Mouse (Mus musculus) 416B (cell line): ENCODE results near the gene Ccdc137.

Source experiments
- DNase-seq: peaks from one replicate; pipeline ENCODE4 v3.0.0; 2011; ENCODE audit warnings: low read depth

Gene Ccdc137

DNA sequence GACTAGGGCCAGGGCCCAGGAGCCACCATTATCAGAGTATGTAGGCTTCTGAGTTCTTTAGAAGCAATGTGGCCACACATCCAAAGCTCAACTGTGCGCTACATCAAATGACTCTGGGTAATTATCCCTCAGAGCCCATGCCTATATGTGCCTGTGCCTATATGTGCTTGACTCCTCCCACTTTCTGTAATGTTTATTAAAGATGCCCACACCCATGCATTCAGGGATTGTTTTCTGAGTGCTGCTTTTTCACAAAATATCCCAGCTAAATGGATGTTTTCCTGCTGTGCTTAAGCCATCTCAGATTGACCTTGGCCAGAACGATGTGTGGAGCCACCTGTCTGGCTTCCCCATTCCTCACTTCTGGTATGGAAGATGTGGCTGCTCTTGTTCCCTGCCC lies 5.6 kb downstream of the Ccdc137 start:
- no peak for DNase-seq

DNA sequence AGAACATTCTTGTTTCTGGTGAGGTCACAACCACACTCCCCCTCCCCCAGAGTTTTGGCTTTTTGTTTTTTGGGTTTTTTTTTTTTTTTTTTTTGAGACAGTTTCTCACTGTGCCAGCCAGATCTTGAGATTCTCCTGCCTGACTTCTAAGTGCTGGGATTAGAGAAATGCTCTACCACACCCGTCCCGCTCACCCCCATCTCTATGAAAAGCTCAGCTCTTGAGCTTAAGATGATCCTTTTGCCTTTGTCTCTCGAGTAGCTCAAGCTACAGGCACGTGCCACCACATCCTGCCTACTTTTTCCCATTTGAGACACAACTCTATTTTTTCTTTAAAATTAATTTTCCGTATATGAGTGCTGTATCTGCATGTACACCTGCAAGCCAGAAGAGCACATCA lies 6.5 kb downstream of the Ccdc137 start:
- no peak for DNase-seq

DNA sequence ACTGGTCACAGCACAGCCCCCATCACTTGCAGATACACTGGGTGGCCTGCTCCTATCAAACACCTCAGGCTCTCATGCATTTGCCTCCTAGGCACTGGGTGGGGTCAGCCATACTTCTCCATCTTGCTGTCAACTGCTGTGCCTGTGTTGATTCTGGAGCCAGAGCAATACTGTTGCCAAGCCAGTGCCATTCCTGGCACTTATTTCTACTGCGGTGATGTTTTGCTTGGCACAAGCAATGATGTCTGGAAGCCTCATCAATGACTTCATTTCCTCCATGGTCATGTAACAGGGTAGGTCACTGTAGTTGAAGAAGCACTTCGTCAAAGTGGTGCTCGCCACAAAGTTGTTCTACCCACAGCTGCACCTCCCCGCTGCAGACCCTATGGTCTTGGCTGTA lies 7.6 kb downstream of the Ccdc137 start:
- no peak for DNase-seq

DNA sequence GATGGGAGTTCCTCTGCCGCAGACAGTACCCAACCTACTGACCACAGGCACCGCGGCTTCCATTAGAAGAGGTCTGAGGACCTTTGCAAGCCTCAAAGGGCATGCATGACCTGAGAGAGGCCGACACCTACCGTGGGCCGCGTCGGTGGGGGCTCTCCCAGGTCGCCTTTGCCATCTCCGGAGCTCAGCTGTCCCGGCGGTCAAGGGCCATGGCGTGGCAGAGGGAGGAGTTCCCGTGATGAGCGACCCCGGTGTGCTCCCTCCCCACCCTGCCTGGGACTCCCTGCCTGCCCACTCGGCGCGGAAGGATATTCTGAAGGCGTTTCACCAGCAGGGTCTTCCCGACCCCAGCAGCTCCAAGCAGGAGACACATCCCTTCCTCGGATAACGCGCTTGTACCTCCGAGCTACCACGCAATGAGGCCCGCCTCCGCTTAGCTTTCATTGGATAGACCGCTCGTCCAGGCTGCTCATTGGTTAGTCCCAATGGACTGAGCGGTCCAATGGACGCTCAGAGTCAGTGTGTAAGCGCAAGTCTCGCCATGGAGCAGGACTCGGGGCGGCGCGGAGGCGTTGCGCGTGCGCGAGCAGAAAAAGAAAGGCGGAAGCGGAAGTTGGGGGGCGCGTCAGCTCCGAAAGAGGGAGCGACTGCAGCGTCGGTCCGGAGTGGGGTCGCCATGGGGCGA lies 9.3 kb downstream of the Ccdc137 start, which contains the start of gene Arl16:
TSS of gene Arl16 (minus strand) at position 557 of the 685 bp plus-strand sequence.
- DNase-seq, result peak; percentile 98

DNA sequence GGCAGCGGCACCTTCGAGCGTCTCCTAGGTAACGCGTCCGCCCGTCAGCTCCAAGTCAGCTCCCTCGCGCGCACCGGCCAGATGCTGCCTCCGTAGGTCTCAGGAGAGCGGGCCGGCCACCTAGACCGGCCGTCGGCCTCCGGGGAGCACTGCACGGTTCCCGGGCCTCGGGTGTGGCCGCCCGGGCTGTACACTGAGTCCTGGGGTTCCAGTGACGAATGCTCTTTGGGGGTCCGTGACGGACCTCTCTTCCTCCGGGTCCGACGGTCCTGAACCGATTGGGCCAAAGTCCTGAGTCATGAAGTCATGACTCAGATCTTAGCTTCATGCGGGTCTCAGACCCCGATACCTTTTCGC lies 9.8 kb downstream of the Ccdc137 start:
- no peak for DNase-seq

DNA sequence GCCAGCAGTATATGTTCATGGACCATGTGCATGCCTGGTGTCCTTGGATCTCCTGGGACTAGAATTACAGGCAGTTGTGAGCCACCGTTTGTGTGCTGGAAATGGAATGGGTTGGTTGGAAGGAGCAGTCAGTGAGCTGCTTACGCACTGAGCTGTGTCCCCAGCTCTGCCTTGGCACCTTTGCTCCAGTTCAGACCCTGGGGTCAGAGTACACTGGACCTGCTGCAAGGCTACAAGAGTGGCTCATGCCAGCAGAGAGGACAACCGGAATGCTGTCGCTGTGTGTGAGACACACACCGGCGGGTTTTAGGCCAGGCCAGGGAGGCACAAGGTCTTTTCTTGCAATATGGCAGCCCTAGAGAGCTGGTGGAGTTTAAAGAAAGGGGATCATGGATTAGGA lies 14.1 kb downstream of the Ccdc137 start:
- no peak for DNase-seq

DNA sequence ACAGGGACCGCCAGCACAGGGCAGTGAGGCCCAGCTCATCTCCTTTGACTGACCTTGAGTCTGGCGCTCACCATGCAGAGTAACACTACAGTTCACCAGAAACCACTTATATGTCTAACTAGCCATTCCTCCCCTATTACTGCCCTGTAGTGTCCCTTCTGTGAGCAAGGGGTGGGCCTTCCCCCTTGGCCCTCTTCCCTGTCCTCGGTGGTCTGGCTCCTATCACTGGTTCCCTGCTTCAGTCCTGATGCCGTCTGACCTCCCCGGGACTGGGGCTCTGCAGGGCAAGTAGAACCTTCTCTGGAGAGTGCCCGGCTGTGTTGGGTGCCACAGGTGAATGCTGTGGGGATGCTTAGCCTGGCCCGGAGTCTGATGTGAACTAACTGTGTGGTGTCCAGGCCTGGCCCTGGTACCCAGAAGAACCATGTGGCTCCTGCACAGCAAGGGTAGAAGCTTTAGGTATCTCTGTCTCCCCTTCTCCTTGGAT lies 25.6 kb downstream of the Ccdc137 start:
- DNase-seq, result no peak

DNA sequence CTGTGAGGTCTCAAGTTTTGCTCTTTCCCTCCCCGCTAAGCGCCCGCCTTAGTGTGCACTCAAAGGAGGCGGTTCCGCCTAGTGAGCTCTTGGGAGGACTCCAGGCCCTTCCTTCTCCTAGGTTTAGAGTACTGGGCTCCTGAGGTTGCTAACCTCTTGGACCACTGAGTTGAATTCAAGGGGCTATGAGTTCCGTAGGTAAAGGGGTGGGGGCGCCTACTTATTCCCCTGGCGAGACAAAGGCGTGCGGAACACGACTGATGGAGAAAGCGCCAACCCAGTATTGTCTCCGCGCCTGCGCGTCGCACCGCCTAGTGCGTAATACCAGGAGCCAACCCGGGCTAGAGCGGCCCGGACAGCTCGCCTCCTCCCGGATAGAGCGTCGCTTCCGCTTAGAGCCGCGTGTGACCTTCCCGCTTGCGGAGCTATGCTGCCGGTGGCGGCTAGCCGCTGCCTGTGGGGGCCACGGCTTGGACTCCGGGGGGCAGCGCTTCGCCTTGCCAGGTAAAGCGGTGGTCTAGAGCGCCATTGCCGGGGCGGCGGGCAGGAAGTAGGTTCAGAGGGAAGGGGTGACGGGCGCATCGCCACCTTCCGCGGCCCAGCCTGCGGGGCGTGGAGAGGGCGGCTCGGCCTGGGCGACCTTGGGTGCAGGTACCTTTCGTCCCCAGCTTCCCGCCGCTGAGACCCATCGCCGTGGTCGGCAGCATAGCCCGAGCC lies 26.5 kb downstream of the Ccdc137 start, which contains the start of gene Mrpl12:
TSS of gene Mrpl12 (plus strand) at position 349 of the 717 bp plus-strand sequence.
- DNase-seq, result peak; percentile 96

DNA sequence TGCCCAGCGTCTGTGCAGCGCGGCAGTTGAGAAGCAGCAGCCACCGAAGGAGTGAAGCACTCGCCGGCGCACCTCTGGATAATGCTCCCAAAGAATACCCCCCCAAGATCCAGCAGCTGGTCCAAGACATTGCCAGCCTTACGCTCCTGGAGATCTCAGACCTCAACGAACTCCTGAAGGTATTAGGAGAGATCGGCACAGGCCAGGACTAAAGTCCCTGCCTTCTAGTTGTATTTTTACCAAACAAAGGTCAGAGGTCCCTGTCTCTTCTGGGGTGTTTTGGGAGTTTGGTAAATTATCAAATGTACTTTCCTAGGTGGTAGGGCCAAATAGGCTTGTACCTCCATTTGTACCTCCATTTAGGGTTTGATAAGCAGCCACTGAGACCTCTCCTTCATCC lies 27.3 kb downstream of the Ccdc137 start:
- no peak for DNase-seq

DNA sequence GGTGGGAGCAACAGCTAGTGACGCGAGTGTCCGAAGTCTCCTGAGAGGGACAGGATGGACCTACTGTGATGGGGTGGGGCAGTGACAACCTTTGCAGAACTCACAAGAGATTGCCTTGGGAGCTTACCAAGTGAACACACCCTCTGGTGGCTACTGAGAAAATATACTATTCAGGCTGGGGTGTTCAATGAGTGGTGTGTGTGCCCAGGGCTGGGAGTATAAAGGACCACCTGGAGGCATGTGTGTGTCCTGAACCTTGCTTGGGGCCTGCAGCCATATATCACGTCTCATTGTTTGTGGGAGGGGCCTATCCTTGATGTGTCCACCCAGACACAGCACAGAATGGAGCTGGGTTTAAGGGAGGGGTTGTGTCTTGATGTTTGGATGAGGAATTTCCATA lies 30.6 kb downstream of the Ccdc137 start:
- DNase-seq, result peak; percentile 49

DNA sequence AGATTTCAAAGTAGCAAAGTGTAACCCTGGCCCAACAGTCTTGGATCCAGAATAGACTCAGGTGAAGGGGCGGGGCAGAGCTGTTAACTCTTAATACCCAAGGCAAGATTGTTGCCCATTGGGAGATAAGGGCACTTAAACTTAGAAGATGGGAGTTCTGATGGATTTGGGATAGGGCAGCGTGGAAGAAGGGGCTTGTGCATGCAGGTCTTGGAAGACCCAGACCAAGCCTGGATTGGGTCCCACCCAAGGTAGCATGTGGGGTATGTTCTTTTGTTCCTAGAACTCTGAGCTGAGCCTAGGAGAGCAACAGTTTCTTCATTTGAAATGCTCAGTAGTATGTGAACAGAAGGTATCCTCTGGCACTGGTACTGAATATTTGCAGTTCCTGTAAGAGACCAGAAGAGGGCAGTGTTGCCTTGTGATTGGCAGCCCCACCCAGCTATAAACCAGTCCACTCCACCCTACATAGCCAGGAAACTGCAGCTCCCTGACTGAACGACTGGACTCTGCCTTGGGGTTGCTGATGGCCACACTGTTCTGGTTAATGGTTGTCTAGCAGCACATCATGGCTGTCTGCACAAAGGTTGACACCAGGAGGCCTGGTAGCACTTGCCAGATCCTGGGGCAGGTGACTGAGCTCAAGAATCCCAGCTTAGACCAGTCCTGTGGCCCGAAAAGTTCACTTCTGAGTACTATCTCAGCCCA lies 31.3 kb downstream of the Ccdc137 start:
- peak; percentile 91 for DNase-seq

DNA sequence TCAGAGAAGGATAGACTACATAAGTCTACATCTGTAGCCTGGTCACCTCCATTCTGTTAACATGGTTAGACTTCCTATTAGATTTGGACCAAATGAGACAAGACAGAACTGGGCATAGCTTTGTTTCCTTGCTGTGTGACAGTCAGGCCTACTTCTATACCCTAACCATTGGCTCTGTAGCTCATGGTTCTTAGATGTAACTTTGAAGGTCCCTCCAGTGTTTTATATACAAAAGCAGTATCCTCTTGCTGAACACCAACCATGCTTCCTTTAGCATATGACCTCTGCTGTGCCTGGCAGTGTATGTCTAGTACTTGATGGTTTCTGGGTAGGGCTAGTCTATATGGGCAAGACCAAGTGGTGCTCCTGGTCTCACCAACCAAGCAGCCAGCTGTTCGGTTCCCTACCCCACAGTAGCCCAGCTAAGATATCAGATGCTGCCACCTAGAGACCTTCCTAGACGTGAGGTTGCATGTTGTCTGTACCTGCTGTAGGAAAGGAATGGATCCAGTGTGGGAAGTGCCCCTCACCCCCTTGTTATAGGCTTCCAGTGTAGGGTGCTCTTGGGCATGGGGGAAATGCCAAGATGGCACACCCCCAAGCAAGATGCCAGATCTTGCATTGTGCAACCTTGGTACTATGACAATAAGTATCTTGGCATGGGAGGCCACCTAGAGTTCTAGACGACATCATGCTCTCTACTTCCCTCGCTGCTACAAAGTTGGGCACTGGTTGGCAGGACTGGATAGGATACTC lies 32.6 kb downstream of the Ccdc137 start:
- peak; percentile 37 for DNase-seq

DNA sequence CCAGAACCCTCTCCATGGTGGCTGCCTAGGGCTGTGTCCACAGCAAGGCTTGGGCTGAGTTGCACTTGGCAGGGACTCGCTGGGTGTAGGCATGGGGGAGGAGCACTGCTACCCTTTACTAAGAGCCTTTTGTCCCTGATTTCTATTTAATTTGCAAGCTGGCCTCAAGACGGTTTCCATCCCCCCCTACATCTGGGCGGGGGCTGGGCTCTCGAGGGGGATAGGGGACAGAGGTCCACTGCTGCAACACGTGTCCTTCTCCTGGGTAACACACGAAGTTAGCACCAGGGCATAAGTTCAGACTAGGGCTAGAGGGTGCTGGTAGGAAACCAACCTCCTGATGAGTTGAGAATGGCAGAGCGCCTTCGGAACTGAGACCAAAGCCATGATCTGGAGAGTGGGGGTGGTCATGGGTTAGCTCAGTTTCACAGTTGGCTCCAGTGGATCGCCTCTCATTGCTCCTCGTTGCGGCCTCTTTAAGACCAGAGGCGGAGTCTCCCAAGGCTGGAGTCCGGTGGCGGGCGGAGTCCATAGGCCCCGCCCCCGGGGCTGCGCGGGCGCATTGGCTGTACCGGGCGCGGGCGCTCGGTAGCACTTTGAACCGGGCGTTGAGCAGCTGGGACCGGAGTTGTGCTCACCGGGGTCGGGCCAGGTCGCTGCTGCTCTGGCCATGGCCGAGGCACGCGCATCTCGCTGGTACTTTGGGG lies 33.6 kb downstream of the Ccdc137 start, which contains the start of gene Slc25a10:
TSS of gene Slc25a10 (plus strand) at position 524 of the 707 bp plus-strand sequence.
- peak; percentile 86 for DNase-seq

DNA sequence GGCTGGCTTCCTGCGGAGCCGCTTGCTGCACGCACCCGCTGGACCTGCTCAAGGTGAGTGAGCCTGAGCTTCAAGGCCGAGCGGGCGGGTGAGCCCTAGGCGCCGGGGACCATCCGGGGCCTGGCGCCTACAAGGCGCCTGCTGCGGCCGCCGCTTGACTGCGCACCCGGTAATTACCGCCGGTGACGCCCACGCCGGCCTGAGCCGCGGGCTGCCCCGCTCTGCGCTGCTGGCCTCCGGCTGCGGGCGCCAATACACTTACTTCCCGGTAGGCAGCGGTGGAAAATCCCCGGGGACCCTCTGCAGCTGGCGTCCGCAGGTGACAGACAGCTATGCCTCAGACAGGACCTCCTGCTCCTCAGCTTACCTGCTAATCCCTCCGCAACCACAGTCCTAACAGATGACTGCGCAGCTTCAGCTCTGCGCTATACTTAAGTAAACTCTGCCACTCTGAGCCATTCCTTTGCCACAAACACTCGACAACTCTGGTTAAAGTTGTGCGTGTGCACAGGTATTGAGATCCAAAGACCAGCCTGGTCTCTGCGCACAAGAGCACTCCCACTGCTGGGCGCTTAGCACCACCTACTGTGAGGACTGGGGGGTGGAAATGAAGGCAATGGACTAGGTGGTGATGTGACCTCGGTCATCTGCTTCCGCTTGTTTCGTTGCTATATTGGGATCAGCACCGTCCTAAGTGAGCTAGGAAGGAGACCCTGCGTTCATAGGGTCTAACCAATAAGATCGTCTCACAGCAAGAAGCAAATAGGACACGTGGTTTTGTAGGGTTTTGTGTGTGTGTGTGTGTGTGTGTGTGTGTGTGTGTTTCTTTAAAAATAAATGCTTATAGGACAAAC lies 34.3 kb downstream of the Ccdc137 start:
- peak; percentile 88 for DNase-seq

DNA sequence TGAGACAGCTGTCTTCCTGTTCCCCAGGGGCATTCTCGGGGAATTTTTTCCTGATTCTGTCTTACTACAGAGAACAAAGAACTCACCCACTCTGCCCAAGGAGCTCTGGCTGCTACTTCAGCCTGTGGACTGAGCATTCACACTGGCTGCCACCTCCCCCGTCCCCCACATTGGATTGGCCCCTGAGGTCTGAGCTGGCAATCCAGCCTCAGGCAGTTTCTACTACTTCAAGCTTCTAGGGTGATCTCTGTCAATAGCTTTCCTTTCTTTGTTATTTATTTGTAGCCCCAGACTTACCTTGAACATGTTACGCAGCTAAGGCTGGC lies 34.9 kb downstream of the Ccdc137 start:
- no peak for DNase-seq

DNA sequence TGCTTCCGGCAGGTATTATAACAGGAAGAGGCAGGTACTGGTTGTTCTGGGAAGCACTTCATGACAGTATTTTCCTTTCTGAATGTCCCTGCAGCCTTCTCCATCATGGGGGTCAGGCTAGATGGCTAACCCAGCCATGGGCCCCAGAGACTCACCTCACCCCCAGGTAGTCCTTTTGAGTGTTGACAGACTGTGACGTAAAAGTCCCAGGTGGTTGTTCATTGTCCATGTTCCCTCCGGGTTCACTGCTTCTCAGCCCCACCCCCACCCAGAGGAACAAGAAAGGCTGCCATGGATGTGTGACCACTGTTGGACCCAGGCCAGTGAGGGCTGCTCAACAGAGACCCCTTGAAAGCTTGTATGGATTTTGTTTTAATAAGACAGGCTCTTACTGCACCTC lies 35.4 kb downstream of the Ccdc137 start:
- DNase-seq, result no peak

DNA sequence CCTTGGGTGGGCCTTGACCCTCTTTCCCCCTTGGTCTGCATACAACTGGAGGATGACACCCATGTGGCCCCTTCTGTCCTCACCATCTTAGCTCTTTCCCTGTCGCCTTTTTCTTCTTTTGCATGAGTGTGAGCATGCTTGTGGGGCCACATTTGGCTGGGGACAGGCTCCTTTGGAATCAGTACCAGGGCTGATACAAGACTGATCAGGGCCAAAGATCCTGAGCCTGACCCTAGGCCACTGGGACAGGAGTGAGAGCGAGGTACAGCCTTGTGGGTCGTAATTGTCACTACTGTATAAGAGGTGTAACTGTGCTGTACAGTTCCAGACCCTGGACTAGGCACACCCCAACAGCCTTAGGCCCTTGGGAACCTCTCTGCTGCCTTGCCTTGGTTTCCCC lies 36.0 kb downstream of the Ccdc137 start:
- no peak for DNase-seq

DNA sequence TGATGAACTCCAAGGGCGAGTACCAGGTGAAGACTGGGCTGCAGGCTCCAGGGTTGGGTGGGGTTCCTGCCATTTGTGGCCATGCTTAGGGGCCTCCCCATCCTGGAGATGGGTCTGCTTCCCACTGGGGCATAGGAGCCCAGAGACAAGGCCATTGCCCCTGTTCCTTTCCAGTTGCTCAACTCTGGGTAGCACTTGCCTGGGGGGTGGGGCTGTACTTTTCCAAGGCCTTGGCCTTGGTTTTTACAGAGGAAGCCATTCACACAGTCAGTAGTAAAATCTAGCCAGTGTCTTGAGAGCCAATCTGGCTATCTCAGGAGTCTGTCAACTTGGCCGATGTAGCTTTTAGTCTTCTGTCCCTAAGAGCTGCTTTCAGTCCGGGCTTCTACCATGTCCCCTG lies 39.5 kb downstream of the Ccdc137 start:
- DNase-seq, result no peak

DNA sequence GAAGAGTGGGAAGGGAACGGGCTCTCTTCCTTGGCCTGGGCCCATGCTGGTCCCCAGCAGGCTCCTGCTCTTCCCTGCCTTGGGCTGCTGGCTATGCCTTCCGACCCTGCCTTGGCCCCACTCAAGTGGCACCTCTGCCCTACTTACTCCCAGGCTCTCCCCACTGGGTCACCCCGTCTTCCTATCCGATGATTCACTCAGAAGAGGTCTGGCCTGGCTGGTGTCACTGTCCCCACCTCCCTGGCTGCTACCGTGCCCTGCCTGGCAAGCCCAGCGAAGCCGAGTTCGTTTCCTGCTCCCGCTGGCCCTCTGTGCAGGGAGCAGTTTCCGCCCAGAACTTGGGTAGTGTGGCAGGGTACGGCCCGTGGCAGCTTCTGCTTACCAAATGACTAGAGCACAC lies 40.3 kb downstream of the Ccdc137 start:
- no peak for DNase-seq

DNA sequence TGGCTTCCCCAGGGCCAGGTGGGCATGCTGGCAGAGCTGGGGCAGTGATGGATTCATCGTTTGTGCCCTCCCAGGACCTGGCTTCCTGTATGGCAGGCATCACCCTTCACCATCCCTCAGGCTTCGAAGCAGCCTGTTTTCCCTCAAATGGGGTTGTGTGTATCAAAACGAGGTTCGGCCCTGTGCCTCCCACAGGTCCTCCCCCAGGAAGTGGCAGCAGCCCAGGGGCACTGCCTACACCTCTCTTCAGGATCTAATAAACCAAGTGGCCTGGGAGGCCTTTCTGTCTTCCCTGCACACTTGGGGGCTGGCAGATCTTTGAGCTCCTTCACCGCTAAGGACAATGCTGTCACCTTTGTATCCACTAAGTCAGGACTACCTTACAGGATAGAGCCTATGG lies 41.0 kb downstream of the Ccdc137 start:
- DNase-seq, result no peak

DNA sequence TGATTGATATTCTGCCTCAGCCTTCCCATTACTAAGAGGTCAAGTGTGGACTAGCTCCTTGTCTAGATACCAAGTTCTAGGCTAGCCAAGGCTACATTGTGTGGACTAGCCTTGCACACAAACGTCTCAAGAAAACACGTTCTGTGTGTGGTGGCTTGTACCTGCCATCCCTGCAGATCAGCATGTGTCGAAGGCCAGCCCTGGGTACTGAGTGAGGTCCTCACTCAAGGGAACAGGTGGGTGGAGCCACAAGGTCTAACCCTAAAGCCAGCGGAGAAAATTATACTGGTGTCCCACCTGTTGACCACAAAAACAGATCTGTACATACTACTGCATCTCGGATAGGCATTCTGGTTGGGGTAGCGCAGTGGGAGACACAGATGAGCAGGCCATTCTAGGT lies 42.0 kb downstream of the Ccdc137 start:
- DNase-seq, result no peak
